Mouse (Mus musculus) brain, embryonic 14.5 days (tissue): Measurements from ENCODE around the gene Ripor1.

Experiments
- CTCF ChIP-seq: fragments of 200-500 bp; IDR thresholded peaks from 2 replicates; pipeline ENCODE4 v1.5.1; 2012; ENCODE audit warnings: inconsistent platforms, mild to moderate bottlenecking, moderate library complexity, borderline replicate concordance; ENCODE audit not compliant: insufficient read depth, insufficient read length; ENCODE audit errors: extremely low read depth
- POLR2A ChIP-seq: fragments of 200-500 bp; IDR thresholded peaks from 2 replicates; pipeline ENCODE4 v1.6.1; 2012; ENCODE audit warnings: mild to moderate bottlenecking, inconsistent platforms, borderline replicate concordance; ENCODE audit not compliant: poor library complexity, insufficient read depth, insufficient read length, severe bottlenecking; ENCODE audit errors: extremely low read depth

DNA sequence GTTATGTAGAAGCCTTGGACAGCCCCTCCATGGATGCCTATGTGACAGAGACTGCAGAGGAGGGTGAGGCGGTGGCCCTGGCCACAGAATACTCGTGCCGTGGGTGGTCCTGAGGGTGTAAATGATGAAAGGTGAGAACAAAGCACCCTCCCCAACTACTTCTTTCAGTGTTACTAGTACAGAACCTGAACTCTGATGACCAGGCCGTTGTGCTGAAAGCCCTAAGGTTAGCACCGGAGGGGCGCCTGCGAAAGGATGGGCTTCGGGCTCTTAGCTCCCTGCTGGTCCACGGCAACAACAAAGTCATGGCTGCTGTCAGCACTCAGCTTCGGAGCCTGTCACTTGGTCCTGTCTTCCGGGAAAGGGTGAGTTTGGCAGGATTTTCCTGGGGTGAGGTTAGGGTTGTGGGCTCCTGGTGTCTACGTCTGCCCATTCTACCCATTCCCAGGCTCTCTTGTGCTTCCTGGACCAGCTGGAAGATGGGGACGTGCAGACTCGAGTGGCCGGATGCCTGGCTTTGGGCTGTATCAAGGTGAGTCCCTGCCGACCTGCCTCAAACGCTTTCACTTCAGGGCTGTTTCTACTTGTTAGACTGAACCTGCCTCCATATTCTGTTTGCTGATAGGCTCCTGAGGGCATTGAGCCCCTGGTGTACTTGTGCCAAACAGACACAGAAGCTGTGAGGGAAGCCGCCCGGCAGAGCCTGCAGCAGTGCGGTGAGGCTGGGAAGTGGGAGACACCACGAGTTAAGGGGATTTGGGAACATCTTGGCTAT is 16.1 kb downstream of the Ripor1 start:
- TF ChIP-seq CTCF, result no peak
- TF ChIP-seq POLR2A, result no peak
